Mouse (Mus musculus): ENCODE data around the gene Prep. TPM values are rescaled to one million over a fixed set of nuclear protein-coding genes. Genes with fewer than 3 reads are reported as not detected.
"Not testable (repeated sequence)": the region's sequence is repeated elsewhere in the genome, so short reads cannot be mapped to it uniquely, and the experiment has no call there.

Prep gene
- polyA plus RNA-seq, 1 experiment from 2014 or later, result 10.8 TPM

DNA sequence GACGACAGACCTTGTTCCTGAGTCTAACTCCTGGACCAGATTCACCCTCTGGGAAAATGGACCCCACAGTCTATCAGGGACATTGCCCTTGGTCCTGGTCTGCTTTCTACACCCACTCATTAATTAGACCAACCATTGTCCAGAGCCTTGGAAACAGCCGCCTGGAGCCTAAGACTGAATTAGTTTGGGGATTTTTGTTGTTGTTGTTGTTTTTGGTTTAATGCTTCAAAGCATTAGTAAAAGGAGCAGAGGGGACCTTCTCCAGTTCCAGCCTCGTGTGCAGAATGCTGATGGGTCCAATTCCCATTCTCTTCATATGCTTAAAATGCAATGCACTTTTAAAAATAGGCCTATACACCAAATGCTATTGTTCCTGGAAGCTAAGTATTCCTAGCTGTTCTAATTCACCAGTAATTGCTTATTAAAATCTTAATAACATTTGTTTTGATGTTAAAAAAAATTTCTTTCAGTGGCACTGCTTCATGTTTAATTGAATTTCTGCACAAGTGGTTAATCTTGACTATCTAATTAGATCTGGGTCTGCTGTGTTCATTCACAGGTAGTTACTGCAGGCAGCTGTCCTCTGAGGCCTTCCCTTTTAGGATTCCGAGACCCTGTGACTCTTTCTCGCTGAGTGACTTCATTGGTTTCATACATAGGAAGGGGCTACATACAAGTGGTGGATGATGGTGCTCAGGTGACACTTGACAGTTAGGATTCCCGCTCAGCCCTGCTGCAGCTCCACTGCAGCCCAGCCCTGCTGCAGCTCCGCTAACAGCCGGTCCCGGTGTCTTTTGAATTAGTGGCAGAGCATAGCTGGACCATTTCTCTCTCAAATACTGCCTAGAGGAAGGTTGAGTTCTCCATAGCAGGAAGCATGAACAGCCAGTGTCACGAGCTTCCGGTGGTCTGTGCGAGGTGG lies 85.0 kb downstream of the Prep start:
- H3K27ac ChIP-seq (replicated peaks), result no peak overlapping the region

GRCm38 (mm10) chr10:45154557-45155060 lies 87.6 kb downstream of the Prep start:
- TF ChIP-seq CTCF (IDR thresholded peaks at IDR 0.05; ENCODE audit: low read depth) (no peak), EP300 (optimal IDR thresholded peaks at IDR 0.05) (no peak)
- Histone ChIP-seq H3K4me3 (ENCODE audit: low read depth, low read length) (no peak overlapping the region), H3K4me2 (replicated peaks; ENCODE audit: low read depth) (no peak overlapping the region), H3K36me3 (ENCODE audit: control insufficient read depth, insufficient read depth, low read length) (peaks cover 16% of the 10 kb centered on the region), H3K27me3 (ENCODE audit: control insufficient read depth, insufficient read depth, low read length) (no peaks in the 10 kb centered on the region), H3K4me1 (replicated peaks; ENCODE audit: control insufficient read depth, insufficient read depth) (no peaks in the 10 kb centered on the region), H3K9me3 (ENCODE audit: control insufficient read depth, low read length) (no peaks in the 10 kb centered on the region), H3K27ac (replicated peaks) (no peak overlapping the region), H3K9ac (ENCODE audit: low read length) (no peak overlapping the region)
- WGBS, result 88% methylated on average over 14 of the region's 14 CpGs
- ATAC-seq (ENCODE audit: low FRiP score, low TSS enrichment) (no peak), DNase-seq (ENCODE audit: low spot score) (no peak)

More for the DNA sequence above, 85.0 kb downstream of the Prep start:
- H3K4me1 ChIP-seq (replicated peaks; ENCODE audit: control insufficient read depth, insufficient read depth), result no peaks in the 10 kb centered on the region
- peaks cover 19% of the 10 kb centered on the region for H3K36me3 ChIP-seq (ENCODE audit: control insufficient read depth, insufficient read depth, low read length)
- no peaks in the 10 kb centered on the region for H3K27me3 ChIP-seq (ENCODE audit: control insufficient read depth, insufficient read depth, low read length)
- DNase-seq (ENCODE audit: low spot score) (no peak), ATAC-seq (ENCODE audit: low FRiP score, low TSS enrichment) (no peak)
- H3K9ac ChIP-seq (ENCODE audit: low read length), result no peak overlapping the region
- no peak overlapping the region for H3K4me3 ChIP-seq (ENCODE audit: low read depth, low read length)
- TF ChIP-seq EP300 (optimal IDR thresholded peaks at IDR 0.05), result no peak
- TF ChIP-seq CTCF (IDR thresholded peaks at IDR 0.05; ENCODE audit: low read depth), result no peak
- WGBS, result 94% methylated on average over 12 of the region's 12 CpGs
- no peak overlapping the region for H3K4me2 ChIP-seq (replicated peaks; ENCODE audit: low read depth)
- no peaks in the 10 kb centered on the region for H3K9me3 ChIP-seq (ENCODE audit: control insufficient read depth, low read length)

DNA sequence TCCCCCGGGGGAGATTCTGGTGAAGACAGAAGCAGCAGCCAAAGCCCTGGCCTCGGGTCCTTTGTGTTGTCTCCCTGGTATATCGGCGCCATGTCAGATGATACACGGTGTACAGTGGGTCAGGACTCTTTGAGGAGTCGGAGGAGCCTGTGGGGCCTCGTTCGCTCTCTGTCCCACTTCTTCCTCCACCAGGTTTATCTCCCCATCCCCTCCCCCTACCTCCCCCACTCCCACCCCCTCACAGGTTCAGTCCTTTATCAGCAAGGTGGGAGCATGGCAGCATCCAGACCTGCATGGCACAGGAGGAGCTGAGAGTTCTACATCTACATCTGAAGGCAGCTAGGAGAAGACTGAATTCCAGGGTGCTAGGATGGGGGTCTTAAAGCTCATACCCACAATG lies 98.8 kb downstream of the Prep start:
- H3K27me3 ChIP-seq (ENCODE audit: control insufficient read depth, insufficient read depth, low read length), result no peaks in the 10 kb centered on the region
- no peak overlapping the region for H3K4me2 ChIP-seq (replicated peaks; ENCODE audit: low read depth)
- no peaks in the 10 kb centered on the region for H3K4me1 ChIP-seq (replicated peaks; ENCODE audit: control insufficient read depth, insufficient read depth)
- no peak overlapping the region for H3K9ac ChIP-seq (ENCODE audit: low read length)
- no peak for DNase-seq (ENCODE audit: low spot score)
- H3K27ac ChIP-seq (replicated peaks), result no peak overlapping the region
- H3K9me3 ChIP-seq (ENCODE audit: control insufficient read depth, low read length), result no peaks in the 10 kb centered on the region
- WGBS, result 83% methylated on average over 8 of the region's 8 CpGs
- no peaks in the 10 kb centered on the region for H3K36me3 ChIP-seq (ENCODE audit: control insufficient read depth, insufficient read depth, low read length)
- no peak overlapping the region for H3K4me3 ChIP-seq (ENCODE audit: low read depth, low read length)
- no peak for TF ChIP-seq CTCF (IDR thresholded peaks at IDR 0.05; ENCODE audit: low read depth)
- no peak; the same call in 1 of the 2 replicates for ATAC-seq (ENCODE audit: low FRiP score, low TSS enrichment)

- Histone ChIP-seq H3K4me1 (replicated peaks; ENCODE audit: control insufficient read depth, insufficient read depth) (no peaks in the 10 kb centered on the region), H3K27me3 (ENCODE audit: control insufficient read depth, insufficient read depth, low read length) (no peaks in the 10 kb centered on the region), H3K4me3 (ENCODE audit: low read depth, low read length) (no peak overlapping the region), H3K27ac (replicated peaks) (no peak overlapping the region), H3K9ac (ENCODE audit: low read length) (no peak overlapping the region), H3K9me3 (ENCODE audit: control insufficient read depth, low read length) (no peaks in the 10 kb centered on the region), H3K36me3 (ENCODE audit: control insufficient read depth, insufficient read depth, low read length) (no peaks in the 10 kb centered on the region), H3K4me2 (replicated peaks; ENCODE audit: low read depth) (no peak overlapping the region)
- TF ChIP-seq CTCF (IDR thresholded peaks at IDR 0.05; ENCODE audit: low read depth), result no peak
- DNase-seq (ENCODE audit: low spot score), result no peak
- no peak for ATAC-seq (ENCODE audit: low FRiP score, low TSS enrichment)
- 83% methylated on average over 8 of the region's 8 CpGs for WGBS
Measured at GRCm38 (mm10) chr10:45173927-45174326, 106.9 kb downstream of the Prep start.

GRCm38 (mm10) chr10:45174345-45174744 lies 107.3 kb downstream of the Prep start:
- DNase-seq (ENCODE audit: low spot score), result no peak
- Histone ChIP-seq H3K27me3 (ENCODE audit: control insufficient read depth, insufficient read depth, low read length) (no peaks in the 10 kb centered on the region), H3K9me3 (ENCODE audit: control insufficient read depth, low read length) (no peaks in the 10 kb centered on the region), H3K4me2 (replicated peaks; ENCODE audit: low read depth) (no peak overlapping the region), H3K9ac (ENCODE audit: low read length) (no peak overlapping the region), H3K36me3 (ENCODE audit: control insufficient read depth, insufficient read depth, low read length) (no peaks in the 10 kb centered on the region), H3K27ac (replicated peaks) (no peak overlapping the region), H3K4me3 (ENCODE audit: low read depth, low read length) (no peak overlapping the region), H3K4me1 (replicated peaks; ENCODE audit: control insufficient read depth, insufficient read depth) (no peaks in the 10 kb centered on the region)
- 88% methylated on average over 3 of the region's 3 CpGs for WGBS
- TF ChIP-seq CTCF (IDR thresholded peaks at IDR 0.05; ENCODE audit: low read depth), result no peak
- TF ChIP-seq EP300 (optimal IDR thresholded peaks at IDR 0.05), result no peak
- no peak for ATAC-seq (ENCODE audit: low FRiP score, low TSS enrichment)

DNA sequence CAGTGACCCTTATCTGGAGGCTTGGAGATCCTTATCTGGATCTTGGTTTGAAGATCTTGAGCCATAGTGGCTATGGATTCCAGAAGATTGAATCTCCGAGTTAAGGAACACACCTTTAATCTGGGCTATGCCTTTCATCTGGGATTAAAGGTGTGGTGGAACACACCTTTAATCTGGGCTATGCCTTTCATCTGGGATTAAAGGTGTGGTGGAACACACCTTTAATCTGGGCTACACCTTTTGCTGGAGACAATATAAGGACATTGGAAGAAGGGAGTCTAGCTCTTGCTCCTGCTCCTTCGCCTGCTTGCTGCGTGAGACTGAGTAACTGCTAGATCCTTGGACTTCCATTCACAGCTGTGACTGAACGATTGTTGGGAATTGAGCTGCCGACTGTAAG lies 110.8 kb downstream of the Prep start, which contains the start of gene Popdc3:
Gene Popdc3, plus strand, starts transcription at position 301 of the 400 bp plus-strand sequence.
- not testable (repeated sequence) for H3K27me3 ChIP-seq (ENCODE audit: control insufficient read depth, insufficient read depth, low read length); H3K36me3 ChIP-seq (ENCODE audit: control insufficient read depth, insufficient read depth, low read length)
- no CpG with 5 or more reads among the region's 5 CpGs for WGBS

More for the DNA sequence above, 110.8 kb downstream of the Prep start, which contains the start of gene Popdc3:
- not testable (repeated sequence) for DNase-seq (ENCODE audit: low spot score); H3K4me2 ChIP-seq (replicated peaks; ENCODE audit: low read depth); H3K4me3 ChIP-seq (ENCODE audit: low read depth, low read length); H3K27ac ChIP-seq (replicated peaks); H3K9me3 ChIP-seq (ENCODE audit: control insufficient read depth, low read length); H3K9ac ChIP-seq (ENCODE audit: low read length); ATAC-seq (ENCODE audit: low FRiP score, low TSS enrichment); H3K4me1 ChIP-seq (replicated peaks; ENCODE audit: control insufficient read depth, insufficient read depth)
